Mouse (Mus musculus): Measurements from ENCODE around the gene Fam83e. TPM values are rescaled to one million over a fixed set of nuclear protein-coding genes. Genes with fewer than 3 reads are reported as not detected.

Fam83e gene
- total and polyA plus RNA-seq, 3 experiments: 0.43 to 1.0 TPM; not detected in 1

GRCm38 (mm10) chr7:45701072-45701471 is 19.9 kb upstream of the Fam83e start:
- no peak for DNase-seq (ENCODE audit: low read depth, low spot score)
- Histone ChIP-seq H3K4me1 (ENCODE audit: control insufficient read depth in 1 of 2, insufficient read depth in 2 of 2, low read length in 2 of 2) (peaks cover 0 to 6% of the 10 kb centered on the region in 2 experiments; a peak in 2 of 4 replicates), H3K9me3 (replicated peaks; ENCODE audit: insufficient read depth, low read length) (no peaks in the 10 kb centered on the region), H3K4me3 (ENCODE audit: control insufficient read depth in 1 of 2, insufficient read depth in 1 of 2, low read depth in 2 of 2, low read length in 2 of 2) (no peak overlapping the region), H3K27me3 (ENCODE audit: control insufficient read depth in 1 of 2, insufficient read depth in 2 of 2, low read length in 2 of 2) (peaks cover 0 to 4% of the 10 kb centered on the region in 2 experiments; a peak in 2 of 4 replicates), H3K36me3 (ENCODE audit: control insufficient read depth in 1 of 2, insufficient read depth in 2 of 2, low read length in 2 of 2) (no peaks in the 10 kb centered on the region), H3K79me2 (ENCODE audit: control insufficient read depth, insufficient read depth, low read length, poor library complexity) (peaks cover under 1% of the 10 kb centered on the region; the same call in 1 of the 2 replicates), H3K27ac (ENCODE audit: control insufficient read depth, low read depth, low read length) (no peak overlapping the region), H3K9ac (ENCODE audit: control insufficient read depth, low read depth, low read length, poor library complexity, severe bottlenecking) (no peak overlapping the region)
- TF ChIP-seq TCF12 (IDR thresholded peaks at IDR 0.05; ENCODE audit: low read depth, low read length) (0 out of 2 replicates have a peak, but pooled peaks have one; percentile 9), E2F4 (IDR thresholded peaks at IDR 0.05; ENCODE audit: borderline replicate concordance, low read depth, low read length) (no peak)

- no peaks in the 10 kb centered on the region for H3K36me3 ChIP-seq (ENCODE audit: control insufficient read depth in 1 of 2, insufficient read depth in 2 of 2, low read length in 2 of 2)
- H3K9ac ChIP-seq (ENCODE audit: control insufficient read depth, low read depth, low read length, poor library complexity, severe bottlenecking): no peak overlapping the region
- H3K27ac ChIP-seq (ENCODE audit: control insufficient read depth, low read depth, low read length): no peak overlapping the region
- H3K4me3 ChIP-seq (ENCODE audit: control insufficient read depth in 1 of 2, insufficient read depth in 1 of 2, low read depth in 2 of 2, low read length in 2 of 2): no peak overlapping the region
- no peak for TF ChIP-seq TCF12 (IDR thresholded peaks at IDR 0.05; ENCODE audit: low read depth, low read length)
- TF ChIP-seq POLR2AphosphoS5 (IDR thresholded peaks at IDR 0.05; ENCODE audit: borderline replicate concordance, low read depth, low read length): no peak
- TF ChIP-seq HCFC1 (IDR thresholded peaks at IDR 0.05; ENCODE audit: low read depth, low read length): no peak
- no peak for TF ChIP-seq TBP (IDR thresholded peaks at IDR 0.05; ENCODE audit: low read depth, low read length)
- no peak for TF ChIP-seq ZKSCAN1 (IDR thresholded peaks at IDR 0.05; ENCODE audit: low read depth, low read length)
- TF ChIP-seq MYB (IDR thresholded peaks at IDR 0.05; ENCODE audit: low read depth, low read length): no peak
- TF ChIP-seq MAFK (IDR thresholded peaks at IDR 0.05; ENCODE audit: borderline replicate concordance, low read depth, low read length): no peak
- TF ChIP-seq MEF2A (IDR thresholded peaks at IDR 0.05; ENCODE audit: extremely low read depth, insufficient replicate concordance, low read depth, low read length, poor library complexity, severe bottlenecking): no peak
- no peak for TF ChIP-seq MAX (IDR thresholded peaks at IDR 0.05; ENCODE audit: low read length)
- no peak for TF ChIP-seq RCOR1 (IDR thresholded peaks at IDR 0.05; ENCODE audit: low read depth, low read length)
- no peak for TF ChIP-seq GABPA (IDR thresholded peaks at IDR 0.05; ENCODE audit: low read depth, low read length)
- no peak for TF ChIP-seq ELF1 (IDR thresholded peaks at IDR 0.05; ENCODE audit: low read depth, low read length)
- TF ChIP-seq E2F4 (IDR thresholded peaks at IDR 0.05; ENCODE audit: borderline replicate concordance, low read depth, low read length): no peak
- no peak for TF ChIP-seq MXI1 (IDR thresholded peaks at IDR 0.05; ENCODE audit: low read depth, low read length)
- no peak for TF ChIP-seq SMC3 (IDR thresholded peaks at IDR 0.05; ENCODE audit: low read depth, low read length)
- TF ChIP-seq EP300 (IDR thresholded peaks at IDR 0.05; ENCODE audit: low read depth in 1 of 2, low read length in 2 of 2): no peak
- H3K4me1 ChIP-seq (ENCODE audit: control insufficient read depth in 1 of 2, insufficient read depth in 2 of 2, low read length in 2 of 2): peaks cover 0 to 6% of the 10 kb centered on the region in 2 experiments; a peak in 2 of 4 replicates
- DNase-seq (ENCODE audit: low read depth, low spot score): no peak
- H3K27me3 ChIP-seq (ENCODE audit: control insufficient read depth in 1 of 2, insufficient read depth in 2 of 2, low read length in 2 of 2): peaks cover 0 to 4% of the 10 kb centered on the region in 2 experiments; a peak in 2 of 4 replicates
- no peaks in the 10 kb centered on the region for H3K9me3 ChIP-seq (replicated peaks; ENCODE audit: insufficient read depth, low read length)
- peaks cover 5% of the 10 kb centered on the region for H3K79me2 ChIP-seq (ENCODE audit: control insufficient read depth, insufficient read depth, low read length, poor library complexity)
These were observed 19.4 kb upstream of the Fam83e start for GRCm38 (mm10) chr7:45701607-45702006.

All from MEL (cell line).